Mouse (Mus musculus): ENCODE results near the gene Jtb. TPM values are rescaled to one million over a fixed set of nuclear protein-coding genes. Genes with fewer than 3 reads are reported as not detected.

Jtb gene
- polyA plus RNA-seq, 1 experiment from 2014 or later: 78.4 TPM

GRCm38 (mm10) chr3:90211475-90212398, 19.7 kb upstream of the Jtb start:
- no peaks in the 10 kb centered on the region for H3K9me3 ChIP-seq (replicated peaks)
- H3K4me1 ChIP-seq (replicated peaks): peaks cover 33% of the 10 kb centered on the region
- H3K27ac ChIP-seq: peak overlapping the region; percentile 11; the same call in 1 of the 2 replicates
- peak overlapping the region; percentile 94 for H3K4me3 ChIP-seq
- ATAC-seq (replicated peaks; ENCODE audit: insufficient number of reproducible peaks, insufficient read depth, low FRiP score, low read depth): no peak
- no peaks in the 10 kb centered on the region for H3K27me3 ChIP-seq
- peak overlapping the region; percentile 93 for H3K4me2 ChIP-seq
- peaks cover 40% of the 10 kb centered on the region for H3K36me3 ChIP-seq
- peak overlapping the region; percentile 46 for H3K9ac ChIP-seq
- WGBS: 62% methylated on average over 13 of the region's 13 CpGs

GRCm38 (mm10) chr3:90212723-90213122, 18.7 kb upstream of the Jtb start:
- Histone ChIP-seq H3K27ac (peak overlapping the region; percentile 91), H3K4me1 (replicated peaks) (peaks cover 33% of the 10 kb centered on the region)
- 7% methylated on average over 5 of the region's 5 CpGs for WGBS

GRCm38 (mm10) chr3:90213377-90213866, 18.0 kb upstream of the Jtb start, which contains the start of the genes Rps27 and Rab13:
Gene Rps27, minus strand, starts transcription at chr3:90213651.
Gene Rab13, plus strand, starts transcription at chr3:90213695.
- Histone ChIP-seq H3K4me2 (peak within 1 kb of the TSS; percentile 93), H3K27ac (peak within 1 kb of the TSS; percentile 91), H3K4me1 (replicated peaks) (peaks cover 33% of the 10 kb centered on the region), H3K9me3 (replicated peaks) (no peaks in the 10 kb centered on the region), H3K9ac (peak within 1 kb of the TSS; percentile 89), H3K27me3 (no peaks in the 10 kb centered on the region), H3K36me3 (peaks cover 39% of the 10 kb centered on the region), H3K4me3 (peak within 1 kb of the TSS; percentile 94)
- ATAC-seq (replicated peaks; ENCODE audit: insufficient number of reproducible peaks, insufficient read depth, low FRiP score, low read depth): peak; percentile 93
- WGBS: under 1% methylated on average over 42 of the region's 42 CpGs

More at GRCm38 (mm10) chr3:90212723-90213122, 18.7 kb upstream of the Jtb start:
- peak overlapping the region; percentile 89 for H3K9ac ChIP-seq
- H3K27me3 ChIP-seq: no peaks in the 10 kb centered on the region
- peak overlapping the region; percentile 93 for H3K4me2 ChIP-seq
- no peaks in the 10 kb centered on the region for H3K9me3 ChIP-seq (replicated peaks)
- H3K36me3 ChIP-seq: peaks cover 40% of the 10 kb centered on the region
- no peak for ATAC-seq (replicated peaks; ENCODE audit: insufficient number of reproducible peaks, insufficient read depth, low FRiP score, low read depth)
- peak overlapping the region; percentile 94 for H3K4me3 ChIP-seq

- Histone ChIP-seq H3K4me2 (peak overlapping the region; percentile 93), H3K27ac (peak overlapping the region; percentile 91), H3K4me3 (peak overlapping the region; percentile 94), H3K9ac (peak overlapping the region; percentile 89; the same call in 1 of the 2 replicates), H3K36me3 (peaks cover 32% of the 10 kb centered on the region), H3K4me1 (replicated peaks) (peaks cover 27% of the 10 kb centered on the region), H3K27me3 (no peaks in the 10 kb centered on the region), H3K9me3 (replicated peaks) (no peaks in the 10 kb centered on the region)
- 13% methylated on average over 12 of the region's 12 CpGs for WGBS
- no peak for ATAC-seq (replicated peaks; ENCODE audit: insufficient number of reproducible peaks, insufficient read depth, low FRiP score, low read depth)
Observed at GRCm38 (mm10) chr3:90213956-90214684, 17.3 kb upstream of the Jtb start.

GRCm38 (mm10) chr3:90215825-90216380, 15.5 kb upstream of the Jtb start:
- Histone ChIP-seq H3K9me3 (replicated peaks) (no peaks in the 10 kb centered on the region), H3K27ac (no peak overlapping the region), H3K4me3 (no peak overlapping the region), H3K27me3 (no peaks in the 10 kb centered on the region), H3K4me1 (replicated peaks) (peaks cover 29% of the 10 kb centered on the region), H3K36me3 (peaks cover 17% of the 10 kb centered on the region), H3K9ac (no peak overlapping the region), H3K4me2 (no peak overlapping the region)
- WGBS: 43% methylated on average over 1 of the region's 1 CpGs
- no peak for ATAC-seq (replicated peaks; ENCODE audit: insufficient number of reproducible peaks, insufficient read depth, low FRiP score, low read depth)

GRCm38 (mm10) chr3:90220088-90220487, 11.3 kb upstream of the Jtb start:
- ATAC-seq (replicated peaks; ENCODE audit: insufficient number of reproducible peaks, insufficient read depth, low FRiP score, low read depth): no peak
- H3K9ac ChIP-seq: peak overlapping the region; percentile 76
- no peaks in the 10 kb centered on the region for H3K9me3 ChIP-seq (replicated peaks)
- WGBS: 18% methylated on average over 6 of the region's 6 CpGs
- peak overlapping the region; percentile 87 for H3K27ac ChIP-seq
- H3K4me2 ChIP-seq: peak overlapping the region; percentile 82
- H3K4me3 ChIP-seq: peak overlapping the region; percentile 68
- H3K4me1 ChIP-seq (replicated peaks): peaks cover 27% of the 10 kb centered on the region
- peaks cover 11% of the 10 kb centered on the region for H3K36me3 ChIP-seq
- H3K27me3 ChIP-seq: no peaks in the 10 kb centered on the region

GRCm38 (mm10) chr3:90220531-90220951, 10.9 kb upstream of the Jtb start:
- peak; percentile 80 for ATAC-seq (replicated peaks; ENCODE audit: insufficient number of reproducible peaks, insufficient read depth, low FRiP score, low read depth)
- Histone ChIP-seq H3K4me3 (peak overlapping the region; percentile 68), H3K27me3 (no peaks in the 10 kb centered on the region), H3K4me1 (replicated peaks) (peaks cover 27% of the 10 kb centered on the region), H3K9ac (peak overlapping the region; percentile 76), H3K27ac (peak overlapping the region; percentile 87), H3K4me2 (peak overlapping the region; percentile 82), H3K9me3 (replicated peaks) (no peaks in the 10 kb centered on the region), H3K36me3 (peaks cover 14% of the 10 kb centered on the region)
- WGBS: 0% methylated on average over 19 of the region's 20 CpGs

GRCm38 (mm10) chr3:90221123-90221522, 10.3 kb upstream of the Jtb start:
- peak overlapping the region; percentile 76 for H3K9ac ChIP-seq
- H3K4me3 ChIP-seq: peak overlapping the region; percentile 68
- peak overlapping the region; percentile 82 for H3K4me2 ChIP-seq
- H3K36me3 ChIP-seq: peaks cover 19% of the 10 kb centered on the region
- no peaks in the 10 kb centered on the region for H3K9me3 ChIP-seq (replicated peaks)
- H3K27me3 ChIP-seq: no peaks in the 10 kb centered on the region
- H3K4me1 ChIP-seq (replicated peaks): peaks cover 27% of the 10 kb centered on the region
- 12% methylated on average over 5 of the region's 5 CpGs for WGBS
- peak overlapping the region; percentile 87 for H3K27ac ChIP-seq
- ATAC-seq (replicated peaks; ENCODE audit: insufficient number of reproducible peaks, insufficient read depth, low FRiP score, low read depth): 0 out of 2 replicates have a peak, but pooled peaks have one; percentile 1

GRCm38 (mm10) chr3:90222455-90222854, 8.9 kb upstream of the Jtb start:
- no peak for ATAC-seq (replicated peaks; ENCODE audit: insufficient number of reproducible peaks, insufficient read depth, low FRiP score, low read depth)
- H3K9ac ChIP-seq: no peak overlapping the region
- H3K9me3 ChIP-seq (replicated peaks): no peaks in the 10 kb centered on the region
- WGBS: 86% methylated on average over 4 of the region's 4 CpGs
- H3K4me3 ChIP-seq: no peak overlapping the region
- no peak overlapping the region for H3K4me2 ChIP-seq
- no peaks in the 10 kb centered on the region for H3K27me3 ChIP-seq
- H3K4me1 ChIP-seq (replicated peaks): peaks cover 27% of the 10 kb centered on the region
- H3K27ac ChIP-seq: no peak overlapping the region
- H3K36me3 ChIP-seq: peaks cover 19% of the 10 kb centered on the region

- peaks cover 27% of the 10 kb centered on the region for H3K4me1 ChIP-seq (replicated peaks)
- no peak overlapping the region for H3K27ac ChIP-seq
- peaks cover 19% of the 10 kb centered on the region for H3K36me3 ChIP-seq
- H3K27me3 ChIP-seq: no peaks in the 10 kb centered on the region
- no peak for ATAC-seq (replicated peaks; ENCODE audit: insufficient number of reproducible peaks, insufficient read depth, low FRiP score, low read depth)
- WGBS: 42% methylated on average over 3 of the region's 3 CpGs
- no peak overlapping the region for H3K4me3 ChIP-seq
- H3K9ac ChIP-seq: no peak overlapping the region
- no peak overlapping the region for H3K4me2 ChIP-seq
- no peaks in the 10 kb centered on the region for H3K9me3 ChIP-seq (replicated peaks)
Observed at GRCm38 (mm10) chr3:90222941-90223340, 8.5 kb upstream of the Jtb start.

GRCm38 (mm10) chr3:90224331-90224730, 7.1 kb upstream of the Jtb start:
- Histone ChIP-seq H3K9ac (no peak overlapping the region), H3K9me3 (replicated peaks) (no peaks in the 10 kb centered on the region)
- 83% methylated on average over 10 of the region's 10 CpGs for WGBS

More at GRCm38 (mm10) chr3:90224331-90224730, 7.1 kb upstream of the Jtb start:
- peaks cover 27% of the 10 kb centered on the region for H3K4me1 ChIP-seq (replicated peaks)
- no peaks in the 10 kb centered on the region for H3K27me3 ChIP-seq
- H3K4me2 ChIP-seq: no peak overlapping the region
- ATAC-seq (replicated peaks; ENCODE audit: insufficient number of reproducible peaks, insufficient read depth, low FRiP score, low read depth): no peak
- peaks cover 19% of the 10 kb centered on the region for H3K36me3 ChIP-seq
- H3K27ac ChIP-seq: no peak overlapping the region
- H3K4me3 ChIP-seq: no peak overlapping the region

All from heart, embryonic 15.5 days (tissue).